Mouse (Mus musculus): ENCODE results near the gene Enox1.

Gene Enox1

GRCm38 (mm10) chr14:77626557-77627507, 470.3 kb downstream of the Enox1 start:
- DNase-seq (ENCODE audit: low read depth): no peak

DNA sequence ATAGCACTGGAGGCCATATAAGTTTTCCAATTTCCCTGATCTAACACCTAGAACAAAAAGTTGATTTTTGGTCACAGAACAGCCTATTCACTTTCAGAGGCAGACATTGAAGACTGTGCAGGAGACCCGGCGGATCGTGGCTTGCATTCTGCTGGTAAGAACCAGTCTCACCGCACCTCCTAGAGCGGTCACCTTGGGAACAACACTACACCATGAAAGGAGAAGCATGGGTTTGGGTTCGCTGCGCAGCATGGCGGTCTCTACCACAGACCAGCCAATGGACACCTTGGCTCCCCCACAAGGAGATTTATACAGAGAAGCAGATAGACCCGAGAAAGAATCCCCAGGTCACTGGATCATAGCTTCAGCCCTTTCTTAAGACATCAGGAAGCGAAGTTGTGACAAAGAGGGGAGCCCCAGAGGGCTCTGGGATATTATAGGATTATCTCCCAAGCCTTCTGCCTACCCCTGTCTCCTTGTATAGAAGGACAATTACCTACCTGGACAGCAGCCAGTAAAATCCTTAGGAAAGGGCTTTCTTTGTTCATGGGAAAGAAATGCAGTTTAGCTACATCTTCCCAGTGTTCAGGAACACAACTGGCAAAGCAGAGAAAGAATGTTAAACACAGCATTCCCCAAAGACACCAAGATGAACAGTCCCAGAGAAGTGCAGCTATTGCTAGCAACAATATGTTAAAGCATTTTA, 476.1 kb downstream of the Enox1 start:
- no peak for DNase-seq (ENCODE audit: low read depth)

- DNase-seq (ENCODE audit: low read depth): no peak
Measured at GRCm38 (mm10) chr14:77633172-77633542, 476.6 kb downstream of the Enox1 start.

- DNase-seq (ENCODE audit: low read depth): no peak
Measured at GRCm38 (mm10) chr14:77636931-77637330, 480.4 kb downstream of the Enox1 start.

DNA sequence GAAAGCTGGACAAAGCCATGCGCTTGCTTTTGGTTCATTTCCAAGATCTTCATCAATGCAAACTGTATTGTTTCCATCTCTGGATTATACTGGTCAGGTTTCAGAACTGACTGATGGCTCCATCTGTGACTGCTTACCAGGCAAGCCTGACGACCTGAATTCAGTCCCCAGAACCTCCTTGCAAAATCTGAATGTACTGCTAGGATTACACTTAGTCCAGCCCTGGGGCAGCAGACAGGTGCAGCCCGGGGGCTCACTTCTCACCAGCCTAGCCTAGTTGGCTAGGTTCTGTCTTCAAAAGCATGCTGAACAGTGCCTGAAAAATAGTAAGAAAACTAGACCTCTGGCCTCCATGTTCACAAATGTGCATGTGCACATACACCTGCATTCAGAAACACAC, 481.6 kb downstream of the Enox1 start:
- DNase-seq (ENCODE audit: low read depth): no peak

DNA sequence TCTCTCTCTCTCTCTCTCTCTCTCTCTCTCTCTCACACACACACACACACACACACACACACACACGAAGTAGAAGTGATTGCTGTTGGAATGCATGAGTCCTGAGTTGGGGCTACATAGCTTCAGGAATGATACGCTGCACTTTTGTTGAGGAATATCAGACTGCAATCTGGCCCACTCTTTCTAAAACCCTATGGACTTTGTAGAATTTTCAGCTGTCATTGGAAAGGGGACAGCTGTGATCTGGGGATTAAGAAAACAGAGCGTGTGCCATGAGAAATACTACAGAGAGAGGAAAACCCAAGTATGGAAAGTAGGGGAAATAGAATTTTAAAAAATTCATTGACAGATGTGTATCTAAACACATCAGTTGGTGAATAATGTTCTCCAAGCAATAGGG, 482.1 kb downstream of the Enox1 start:
- DNase-seq (ENCODE audit: low read depth): no peak

DNA sequence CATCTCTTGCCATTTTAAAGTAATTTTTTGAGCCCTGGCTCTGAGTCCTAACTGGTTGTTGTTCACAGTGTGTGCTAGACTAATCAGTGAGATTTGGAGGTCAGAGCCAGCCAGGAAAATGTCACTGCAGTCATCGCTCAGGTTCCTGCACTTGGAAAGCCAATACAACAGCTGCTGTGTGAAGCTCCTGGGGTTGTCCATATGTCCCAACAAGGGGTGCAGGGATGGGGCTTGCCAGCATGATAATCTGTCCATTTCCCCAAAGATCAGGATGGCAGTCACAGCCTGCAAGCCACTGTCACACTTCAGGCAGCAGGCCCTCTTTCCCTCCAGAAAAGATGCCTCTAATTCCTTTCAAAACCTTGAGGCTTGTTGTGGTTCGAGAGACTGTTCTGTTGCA, 483.0 kb downstream of the Enox1 start:
- no peak for DNase-seq (ENCODE audit: low read depth)

- no peak for DNase-seq (ENCODE audit: low read depth)
Measured at GRCm38 (mm10) chr14:77642314-77642713, 485.8 kb downstream of the Enox1 start.

DNA sequence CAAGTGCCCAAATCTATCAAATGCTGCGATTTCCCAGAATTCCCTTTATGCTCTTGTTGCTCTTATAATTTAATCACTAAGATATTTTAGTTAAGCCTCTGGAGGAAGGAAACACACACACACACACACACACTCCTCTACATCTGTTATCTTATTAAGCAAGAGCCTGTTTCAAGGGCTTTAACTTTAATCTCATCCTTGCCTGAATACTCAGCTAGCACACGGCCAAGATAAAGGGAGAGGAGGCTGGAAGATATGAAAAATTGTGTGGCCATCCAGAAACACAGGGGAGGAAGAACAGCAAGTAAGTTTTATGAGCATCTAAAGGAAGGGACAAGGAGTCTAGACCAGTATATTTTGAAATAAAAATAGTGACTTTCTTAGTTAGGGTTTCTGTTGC, 489.6 kb downstream of the Enox1 start:
- DNase-seq (ENCODE audit: low read depth): no peak

DNA sequence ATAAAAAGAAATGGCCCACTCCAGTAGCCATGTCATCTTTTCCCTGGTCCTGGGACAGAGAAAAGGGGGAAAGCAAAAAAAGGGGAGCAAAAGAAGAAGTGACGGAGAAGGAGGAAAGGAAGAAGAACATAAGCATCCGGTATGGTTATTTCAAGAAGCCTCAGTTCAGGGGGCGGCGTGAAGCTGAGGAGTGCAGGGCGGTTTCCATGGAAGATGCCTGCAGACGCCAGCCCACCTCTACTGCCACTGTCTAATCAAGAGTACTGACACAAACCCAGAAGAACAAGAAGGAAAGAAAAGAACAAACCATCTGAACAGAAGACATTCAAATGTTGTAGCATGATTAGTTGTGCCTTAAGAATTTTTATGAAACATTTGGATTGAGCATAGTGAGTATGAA, 490.5 kb downstream of the Enox1 start:
- no peak for DNase-seq (ENCODE audit: low read depth)

GRCm38 (mm10) chr14:77648305-77648704, 491.7 kb downstream of the Enox1 start:
- DNase-seq (ENCODE audit: low read depth): no peak

- DNase-seq (ENCODE audit: low read depth): no peak
Measured at GRCm38 (mm10) chr14:77658739-77659138, 502.2 kb downstream of the Enox1 start.

DNA sequence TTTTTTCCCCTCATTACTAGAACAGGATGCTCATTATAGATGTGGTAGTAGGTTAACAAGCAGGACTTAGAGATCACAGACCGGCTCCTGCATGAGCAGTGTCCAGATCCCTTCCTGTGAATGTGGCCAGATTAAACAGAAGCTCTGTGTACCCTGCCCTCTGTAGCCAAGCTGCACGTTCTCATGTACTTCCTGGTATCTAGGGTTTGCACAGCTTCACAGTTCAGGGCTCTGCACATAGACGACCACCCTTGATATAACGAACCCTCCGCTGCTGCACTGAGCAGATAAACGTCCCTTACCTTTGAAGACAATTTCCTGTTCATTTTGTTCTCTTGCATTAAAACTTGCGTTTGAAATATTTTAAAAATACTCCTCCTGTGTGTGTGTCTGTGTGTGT, 505.7 kb downstream of the Enox1 start:
- DNase-seq (ENCODE audit: low read depth): no peak

DNA sequence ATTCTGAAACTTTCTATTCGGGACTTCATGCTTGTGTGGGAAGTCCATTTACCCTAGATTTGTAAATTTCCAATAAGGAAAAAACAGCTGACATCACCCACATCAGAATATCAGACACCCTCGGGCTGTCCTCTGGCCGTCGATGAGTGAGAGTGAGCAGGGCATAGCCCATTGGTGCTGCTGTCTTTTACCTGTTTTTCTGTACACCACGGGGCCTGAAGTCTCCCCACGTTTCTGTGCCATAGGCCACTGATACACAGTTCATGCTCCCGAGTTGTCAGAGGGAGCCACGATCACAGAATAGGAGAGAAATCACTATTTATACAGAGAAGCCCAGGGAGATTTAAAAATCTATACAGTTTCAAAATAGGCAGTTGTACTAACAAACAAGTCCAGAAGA, 506.4 kb downstream of the Enox1 start:
- no peak for DNase-seq (ENCODE audit: low read depth)

DNA sequence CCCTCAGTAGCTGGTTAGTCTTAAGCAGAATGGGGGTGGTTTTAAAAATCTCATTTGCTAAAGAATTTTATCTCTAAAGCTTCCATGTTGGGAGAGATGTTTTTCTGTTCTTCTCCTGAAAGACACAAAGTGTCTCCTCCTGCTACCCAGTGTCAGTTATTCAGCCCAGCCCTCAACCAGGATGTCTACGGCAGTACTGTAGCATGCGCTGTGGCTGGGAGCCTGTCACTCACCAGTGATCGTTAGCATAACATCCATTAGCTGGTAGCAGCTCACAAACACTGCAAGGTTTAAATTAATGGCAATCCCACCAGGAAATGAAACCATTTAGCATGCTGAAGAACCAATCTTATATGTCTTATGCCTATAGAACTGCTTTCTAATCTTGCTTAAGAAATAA, 511.5 kb downstream of the Enox1 start:
- DNase-seq (ENCODE audit: low read depth): no peak

DNA sequence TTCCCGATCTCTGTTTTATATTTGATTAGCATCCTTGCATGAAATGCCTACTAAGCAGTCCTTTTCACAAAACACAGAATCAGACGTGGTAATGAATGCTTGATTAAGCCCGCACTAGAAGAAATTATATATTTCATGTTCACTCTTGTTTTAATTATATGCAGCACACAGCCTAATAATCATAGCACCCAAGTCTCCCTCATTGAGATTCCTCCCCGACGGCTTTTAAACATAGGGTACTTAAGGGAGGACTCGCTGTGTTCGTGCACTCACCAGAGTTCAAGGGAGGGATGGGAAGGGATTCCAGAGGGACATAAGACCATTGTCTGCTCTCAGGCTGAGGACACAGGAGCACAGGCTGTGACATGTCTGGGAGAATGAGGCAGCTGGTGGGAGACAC, 512.9 kb downstream of the Enox1 start:
- no peak for DNase-seq (ENCODE audit: low read depth)

- DNase-seq (ENCODE audit: low read depth): no peak
Measured at GRCm38 (mm10) chr14:77670945-77671344, 514.4 kb downstream of the Enox1 start.

- DNase-seq (ENCODE audit: low read depth): no peak
Measured at GRCm38 (mm10) chr14:77671961-77672360, 515.4 kb downstream of the Enox1 start.

DNA sequence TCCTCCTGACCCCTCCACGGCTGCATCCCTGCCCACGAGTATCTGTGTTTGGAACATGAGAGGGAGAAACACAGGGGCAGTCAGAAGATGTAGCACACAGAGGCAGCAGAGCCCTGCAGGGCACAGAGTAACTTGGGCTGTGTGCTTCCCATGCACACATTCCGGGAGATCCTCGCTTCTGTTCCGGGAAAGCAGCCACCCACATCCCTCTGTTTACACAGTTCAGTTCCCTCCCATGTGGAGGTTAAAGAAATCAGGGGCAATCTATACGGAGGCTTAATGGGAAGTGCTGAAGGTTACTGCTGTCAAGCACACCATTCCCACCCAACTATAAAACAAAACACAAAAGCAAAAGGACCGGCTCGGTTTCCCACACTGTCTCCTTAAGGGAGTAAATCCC, 516.6 kb downstream of the Enox1 start:
- DNase-seq (ENCODE audit: low read depth): no peak

DNA sequence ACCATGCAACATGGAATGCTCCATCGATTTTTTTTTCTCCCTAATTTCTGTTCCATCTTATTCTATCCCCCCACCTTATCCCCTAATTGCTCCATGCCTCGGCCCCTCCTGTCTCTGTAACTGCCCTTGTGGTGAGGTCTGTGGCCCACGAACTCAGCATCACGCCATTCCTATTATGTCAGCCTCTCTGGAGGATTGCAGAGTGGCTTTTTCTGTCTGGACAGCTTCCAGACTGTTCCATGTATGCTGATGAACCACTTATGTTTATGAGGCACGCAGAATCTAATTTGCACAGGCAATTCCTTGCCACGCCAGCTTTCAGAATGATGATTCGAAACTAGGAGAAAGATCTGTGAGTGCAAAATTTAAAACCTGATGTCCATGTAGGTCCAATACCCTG, 521.4 kb downstream of the Enox1 start:
- no peak for DNase-seq (ENCODE audit: low read depth)

DNA sequence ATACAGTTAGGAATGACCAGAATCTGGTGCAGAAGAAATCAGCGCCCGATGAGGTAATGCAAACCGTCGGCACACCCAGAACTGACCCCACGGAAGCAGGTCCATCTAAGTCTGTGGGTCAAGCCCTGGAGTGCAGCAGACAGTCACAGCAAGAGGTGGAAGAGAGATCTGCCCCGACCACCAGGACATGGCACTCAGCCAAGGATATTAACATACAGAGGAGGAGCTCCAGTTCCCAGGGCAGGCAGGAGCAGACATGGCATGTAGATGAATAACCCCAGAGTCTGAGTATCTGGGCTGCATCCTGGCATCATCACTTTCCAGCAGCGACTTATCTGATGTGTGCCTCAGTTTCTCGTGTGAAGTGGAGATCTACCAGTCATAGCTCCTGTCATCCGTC, 523.3 kb downstream of the Enox1 start:
- DNase-seq (ENCODE audit: low read depth): no peak

- no peak for DNase-seq (ENCODE audit: low read depth)
Measured at GRCm38 (mm10) chr14:77682888-77683555, 526.5 kb downstream of the Enox1 start.

DNA sequence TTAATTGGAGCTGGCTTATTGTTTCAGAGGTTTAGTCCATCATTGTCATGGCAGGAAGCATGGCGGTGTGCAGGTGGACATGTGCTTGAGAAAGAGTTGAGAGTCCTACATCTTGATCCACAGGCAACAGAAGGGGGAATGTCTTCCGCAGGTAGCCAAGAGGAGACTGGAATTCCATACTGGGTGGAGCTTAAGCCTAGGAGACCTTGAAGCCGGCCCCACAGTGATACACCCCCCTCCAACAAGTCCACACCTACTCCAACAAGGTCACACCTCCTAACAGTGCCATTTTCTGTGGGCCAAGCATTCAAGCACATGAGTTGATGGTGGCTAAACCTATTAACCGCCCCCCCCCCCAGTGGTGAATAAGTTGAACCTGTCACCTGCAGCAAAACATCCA, 533.3 kb downstream of the Enox1 start:
- no peak for DNase-seq (ENCODE audit: low read depth)
